Mouse (Mus musculus) natural killer cell, adult 2 months (primary cell): ENCODE results near the gene Sec61b.
A peak's percentile ranks its signal among the peaks of the same experiment; 100 is the strongest.

Source experiments
- DNase-seq, 2 experiments: peaks; one replicate each; pipeline ENCODE4 v3.0.0; 2022; ENCODE audit warnings: low spot score in 2 of 2

Gene Sec61b

DNA sequence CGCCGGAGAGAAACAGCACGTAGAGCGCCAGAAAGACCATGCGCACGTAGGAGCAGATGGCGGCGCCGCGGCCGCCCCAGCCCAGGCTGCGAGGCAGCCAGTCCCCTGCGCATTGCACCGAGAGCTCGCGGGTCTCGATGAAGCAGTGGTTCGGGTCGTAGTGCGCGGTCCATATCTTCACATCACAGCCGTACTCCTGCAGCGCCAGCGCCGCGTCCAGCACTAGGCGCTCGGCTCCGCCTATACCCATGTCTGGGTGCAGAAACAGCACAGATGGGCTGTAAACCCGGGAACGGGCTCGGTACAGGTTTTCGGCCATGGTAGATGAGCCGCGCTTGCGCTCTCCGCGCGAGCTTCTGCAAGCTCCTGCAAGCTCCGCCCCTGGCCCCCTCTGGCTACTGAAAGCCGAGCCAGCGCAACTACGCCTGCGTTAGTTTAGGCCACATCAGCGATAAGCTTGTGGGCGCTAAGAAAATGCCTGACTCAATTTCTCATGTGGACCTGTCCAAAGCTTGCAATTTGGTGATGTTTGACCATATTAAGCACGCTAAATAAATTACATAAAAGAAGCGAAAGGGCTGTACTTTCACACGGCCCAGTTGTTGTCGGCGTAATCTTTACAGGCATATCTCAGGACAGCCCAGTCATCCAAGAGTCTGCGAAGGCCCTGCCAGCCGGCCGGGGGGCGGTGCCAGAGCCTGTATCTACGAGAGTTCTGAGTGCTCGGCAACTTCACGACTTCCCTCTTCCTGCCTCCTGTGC lies at the start of gene Sec61b, which contains the start of gene Alg2:
Gene Sec61b, plus strand, starts transcription at position 691 of the 762 bp plus-strand sequence.
Gene Alg2, minus strand, starts transcription at position 366 of the 762 bp plus-strand sequence.
- peak; percentile 97 for DNase-seq

DNA sequence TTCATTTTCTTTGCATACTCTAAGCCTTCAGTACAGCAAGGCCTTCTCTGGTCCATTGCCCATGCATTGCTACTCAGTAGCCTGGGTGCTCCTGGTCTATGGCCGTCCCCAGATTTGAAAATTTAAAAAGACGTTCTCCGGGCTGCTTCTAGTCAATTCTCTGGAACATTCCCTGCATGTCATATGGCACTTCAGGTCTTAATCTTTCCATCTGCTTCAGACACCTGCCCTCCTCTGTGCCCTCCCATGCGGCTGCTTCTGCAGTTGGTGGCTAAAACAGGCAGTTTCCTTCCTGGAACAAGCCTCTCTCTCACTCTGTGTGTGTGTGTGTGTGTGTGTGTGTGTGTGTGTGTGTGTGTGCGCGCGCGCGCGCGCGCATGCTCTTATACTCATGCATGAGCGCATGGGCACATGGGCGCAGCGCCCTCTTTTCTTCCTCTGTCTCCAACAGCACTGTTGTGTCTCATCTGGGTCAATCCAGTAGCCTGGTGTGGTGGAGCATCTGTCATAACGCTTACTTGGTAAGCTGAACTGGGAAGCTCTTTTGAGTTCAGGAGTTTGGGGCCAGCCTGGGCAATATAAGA lies 49.1 kb upstream of the Sec61b start:
- no peak for DNase-seq

DNA sequence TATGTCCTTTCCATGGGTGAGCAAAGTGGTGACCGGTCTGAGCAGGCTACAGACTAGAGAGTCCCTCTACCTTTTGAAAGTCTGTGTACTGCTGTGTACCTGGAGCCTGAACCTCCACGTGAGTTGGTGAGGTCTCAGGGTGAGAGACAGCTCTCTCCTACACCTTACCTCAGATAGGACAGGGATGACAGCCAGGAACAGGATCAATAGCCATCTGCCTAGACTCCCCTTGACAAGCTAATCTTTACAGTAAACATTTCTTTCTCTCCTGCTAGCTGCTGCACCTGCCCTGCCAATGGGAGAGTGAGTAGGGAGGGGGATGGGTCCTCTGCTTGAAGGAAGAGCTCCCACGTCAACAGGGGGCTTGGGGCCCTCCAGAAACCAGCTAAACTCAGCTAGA lies 46.9 kb upstream of the Sec61b start:
- no peak for DNase-seq

DNA sequence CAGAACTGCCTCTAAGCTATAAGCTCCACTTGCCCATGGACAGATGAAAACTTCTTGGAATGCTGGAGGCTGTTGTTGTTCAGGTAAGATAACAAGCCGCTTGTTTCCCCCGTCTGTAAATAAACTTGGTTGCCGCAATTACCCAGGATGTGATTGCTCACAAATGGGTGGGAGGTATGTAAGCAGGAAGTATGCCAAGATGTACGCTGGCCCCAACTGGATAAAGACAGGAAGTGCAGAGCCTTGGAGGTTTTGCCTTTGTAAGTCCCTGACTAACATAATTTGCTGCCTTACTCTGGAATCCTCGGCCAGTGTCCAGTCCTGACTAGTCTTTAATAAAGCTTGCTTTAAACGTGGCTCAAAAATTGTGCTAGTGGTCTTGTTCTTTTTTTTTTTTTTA lies 43.9 kb upstream of the Sec61b start:
- DNase-seq, result no peak

DNA sequence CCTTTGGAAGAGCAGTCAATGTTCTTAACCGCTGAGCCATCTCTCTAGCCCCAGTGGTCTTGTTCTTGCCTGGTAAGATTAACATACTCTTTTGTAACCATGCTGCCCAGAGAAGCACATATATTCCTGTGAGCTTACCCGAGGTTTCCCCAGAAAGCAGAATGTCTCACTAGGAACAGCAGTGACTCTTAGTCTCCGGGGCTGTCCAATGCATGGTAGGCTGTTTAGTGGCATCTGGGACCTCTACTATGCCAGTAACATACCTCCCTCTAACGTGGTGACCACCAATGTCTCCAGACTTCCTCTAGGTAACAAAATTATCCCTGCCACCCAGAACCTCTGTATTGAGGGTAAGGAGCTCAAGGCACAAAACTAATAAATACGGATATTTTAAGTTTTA lies 43.4 kb upstream of the Sec61b start:
- DNase-seq, result no peak

DNA sequence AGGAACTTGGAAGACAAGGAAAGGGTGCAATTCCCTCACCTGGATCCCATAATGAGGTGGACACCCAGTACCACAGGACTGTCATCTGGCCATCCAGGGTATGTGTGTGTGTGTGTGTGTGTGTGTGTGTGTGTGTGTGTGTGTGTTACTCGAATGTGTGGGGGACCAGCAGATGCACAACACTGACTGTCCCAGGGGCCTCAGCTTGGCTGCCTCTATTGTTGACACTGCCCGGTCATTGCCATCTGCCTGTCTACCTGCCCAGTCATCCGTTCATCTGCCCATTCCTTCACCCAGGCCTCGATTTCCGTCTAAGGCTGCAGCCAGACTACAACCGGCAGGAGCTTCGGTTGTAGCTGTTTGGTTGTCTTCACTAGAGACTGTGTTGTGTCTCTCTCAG lies 41.7 kb upstream of the Sec61b start:
- DNase-seq, result no peak

DNA sequence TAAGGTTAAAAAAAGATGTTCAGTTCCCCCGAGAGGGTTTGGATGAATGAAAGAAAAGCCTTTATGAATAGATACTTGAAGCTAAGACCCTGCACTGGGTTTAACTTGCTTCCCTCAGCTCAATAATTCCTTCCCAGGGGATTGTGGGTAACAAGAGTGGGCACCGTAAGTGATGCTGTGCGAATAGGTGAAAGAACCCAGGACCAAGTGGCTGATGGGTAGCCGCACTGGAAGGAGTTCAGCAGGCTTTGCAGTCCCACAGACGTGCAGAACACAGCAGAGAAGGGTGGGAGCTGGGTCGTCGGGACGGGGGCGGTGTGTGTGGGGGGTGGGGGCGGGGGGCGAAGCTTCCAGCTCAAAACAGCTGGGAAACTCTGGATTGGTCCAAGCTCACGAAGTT lies 39.3 kb upstream of the Sec61b start:
- DNase-seq, result no peak

DNA sequence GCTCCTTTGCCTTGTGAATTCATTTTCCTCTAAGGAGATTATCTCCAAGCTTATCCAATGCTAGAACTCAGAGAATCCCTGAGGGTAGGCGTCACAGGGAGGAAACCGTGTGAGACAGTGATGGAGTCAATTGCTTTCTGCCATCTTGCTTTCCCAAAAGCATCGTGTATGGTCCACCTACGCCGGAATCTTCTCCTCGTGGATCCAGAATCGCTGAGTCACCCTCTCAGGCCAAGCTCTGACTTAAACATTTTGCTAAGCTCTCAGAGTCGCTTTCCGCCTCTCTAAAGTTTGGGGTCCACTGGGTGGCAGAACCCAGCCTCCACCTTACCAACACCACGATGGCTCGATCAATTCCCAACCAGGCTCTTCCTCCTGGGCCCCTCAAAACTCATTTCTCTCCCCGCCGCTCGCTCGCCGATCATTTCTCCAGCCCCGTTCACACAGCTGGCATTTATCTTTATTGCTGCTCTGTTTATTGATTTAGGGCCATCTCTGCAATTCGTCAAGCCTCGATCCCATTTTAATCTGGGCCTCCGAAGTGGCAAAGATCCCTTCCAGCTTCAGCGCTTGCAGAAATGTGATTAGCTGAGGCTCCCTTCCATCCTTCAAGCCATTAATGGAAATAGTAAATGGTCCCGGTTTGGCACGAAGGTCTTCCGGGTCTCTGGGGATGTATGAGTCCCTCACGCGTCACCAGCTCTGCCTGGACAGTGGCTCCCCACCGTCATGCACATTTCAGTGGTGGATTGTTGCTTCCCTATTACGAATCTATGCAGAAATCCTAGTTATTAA lies 38.7 kb upstream of the Sec61b start:
- DNase-seq, result no peak

DNA sequence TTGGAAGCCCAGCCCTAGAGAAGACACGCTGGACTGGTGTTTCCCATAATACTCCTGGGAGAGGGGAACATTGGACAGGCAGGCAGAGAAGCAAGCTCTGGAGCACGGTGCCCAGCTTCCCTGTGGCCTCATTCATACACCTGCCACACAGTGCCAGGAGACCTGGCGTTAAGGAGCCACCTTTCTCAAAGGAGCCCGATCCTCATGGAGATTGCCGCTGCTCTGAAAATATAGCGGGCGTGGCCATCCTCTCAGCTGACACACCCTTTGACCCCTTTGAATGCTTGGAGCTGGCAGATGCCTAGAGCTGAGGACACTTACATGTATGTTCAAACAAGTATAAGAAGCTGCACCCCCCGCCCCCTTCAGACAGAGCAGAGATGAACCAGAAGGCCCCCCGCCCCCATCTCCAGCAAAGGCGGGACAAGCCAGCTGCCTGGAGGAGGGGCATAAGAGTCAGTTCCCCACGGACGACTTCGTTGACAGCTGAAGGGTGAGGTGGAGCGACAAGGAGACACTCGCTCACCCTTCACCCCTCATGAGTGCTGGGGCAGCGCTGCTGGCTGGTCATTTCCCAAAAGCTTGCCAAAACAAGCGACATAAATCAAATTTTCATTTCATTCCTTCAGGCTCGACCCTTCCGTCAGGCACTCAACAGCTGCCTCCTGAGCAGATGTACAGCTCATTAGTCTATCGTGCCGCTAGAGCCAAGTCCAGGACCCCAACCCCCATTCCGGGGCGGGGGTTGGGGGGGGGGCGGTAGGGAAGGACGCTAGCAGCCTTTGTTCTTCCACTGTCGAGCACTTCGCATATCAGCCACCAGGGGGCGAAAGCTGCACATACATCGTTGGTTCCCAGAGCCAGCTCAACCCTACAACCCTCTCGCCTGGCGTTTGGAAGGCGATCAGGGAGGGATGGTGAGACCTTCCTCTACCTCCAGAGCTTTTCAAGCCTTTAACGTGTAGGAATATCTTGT lies 36.8 kb upstream of the Sec61b start:
- peak; percentile 50 to 64 for DNase-seq

DNA sequence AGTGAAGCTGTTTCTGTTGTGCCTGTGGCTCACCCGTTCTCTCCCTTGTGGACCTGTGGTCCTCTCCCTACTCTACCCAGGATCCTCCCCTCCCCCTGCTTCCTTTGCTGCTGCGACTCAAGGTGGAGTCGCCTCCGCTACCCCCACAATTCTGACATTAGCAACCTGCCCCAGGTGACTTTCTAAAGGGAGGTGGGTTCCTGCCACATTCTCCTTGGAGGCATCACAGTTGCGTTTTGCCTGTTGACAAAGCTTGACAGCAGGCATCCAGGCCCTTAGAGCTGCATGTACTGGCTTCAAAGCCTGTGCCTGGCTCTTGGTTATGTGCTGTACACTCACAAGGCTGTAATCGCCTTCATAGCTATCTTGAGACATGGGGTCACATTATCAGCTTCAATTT lies 35.5 kb upstream of the Sec61b start:
- DNase-seq, result no peak

DNA sequence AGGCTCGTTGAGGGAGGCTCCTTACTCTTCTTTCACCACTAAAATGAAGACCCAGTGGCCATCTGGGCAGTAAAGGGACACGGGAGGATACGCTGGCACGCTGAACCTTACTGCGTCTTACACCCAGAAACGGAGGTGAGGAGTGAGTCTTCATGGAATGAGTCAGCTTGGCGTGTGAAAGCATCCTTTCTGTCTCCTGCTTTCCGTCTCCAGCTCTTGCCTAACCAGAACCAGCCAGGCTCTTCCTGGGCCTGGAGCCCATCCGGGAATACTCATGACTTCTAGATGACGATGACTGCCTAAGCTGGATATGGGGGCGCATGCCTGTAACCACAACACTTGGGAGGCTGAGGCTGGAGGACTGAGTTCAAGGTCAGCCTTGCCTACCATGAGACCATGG lies 33.5 kb upstream of the Sec61b start:
- no peak for DNase-seq

DNA sequence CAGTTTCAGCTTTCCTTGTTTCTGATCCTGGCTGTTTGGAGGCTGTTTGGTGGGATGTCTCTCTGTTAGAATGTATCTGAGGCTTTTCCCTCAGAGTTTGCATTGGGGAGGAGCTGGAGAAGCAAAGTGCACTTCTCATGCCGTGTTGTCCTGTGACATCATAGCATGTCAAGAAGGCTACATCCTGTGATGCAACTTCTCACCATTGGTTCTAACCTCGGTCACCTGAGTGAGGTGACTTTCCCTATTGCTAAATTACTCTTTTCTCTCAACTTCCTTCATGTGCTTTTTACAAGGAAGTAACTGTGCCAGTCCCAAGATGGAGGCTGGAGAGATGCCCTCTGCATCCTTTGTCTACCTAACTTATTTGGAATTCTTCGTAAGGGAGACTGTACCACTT lies 25.9 kb upstream of the Sec61b start:
- DNase-seq, result no peak

DNA sequence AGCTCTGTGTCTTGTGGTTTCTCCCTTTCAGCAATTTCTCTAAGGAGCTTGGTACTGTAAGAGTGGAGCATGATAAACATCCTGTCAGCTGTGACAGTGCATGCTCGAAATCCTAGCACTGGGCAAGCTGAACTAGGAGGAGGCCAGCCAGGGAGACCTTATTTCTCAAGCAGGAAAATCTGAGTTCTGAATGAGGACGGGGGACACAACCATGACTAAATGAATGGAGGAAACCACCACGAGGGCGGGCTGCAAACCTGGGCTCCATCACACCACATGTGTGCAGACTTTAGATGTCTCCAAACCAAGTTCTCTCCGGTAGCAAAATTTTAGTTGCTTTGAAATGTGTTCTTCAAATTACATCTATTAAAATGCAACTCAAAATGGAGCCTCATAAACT lies 25.3 kb upstream of the Sec61b start:
- DNase-seq, result no peak

DNA sequence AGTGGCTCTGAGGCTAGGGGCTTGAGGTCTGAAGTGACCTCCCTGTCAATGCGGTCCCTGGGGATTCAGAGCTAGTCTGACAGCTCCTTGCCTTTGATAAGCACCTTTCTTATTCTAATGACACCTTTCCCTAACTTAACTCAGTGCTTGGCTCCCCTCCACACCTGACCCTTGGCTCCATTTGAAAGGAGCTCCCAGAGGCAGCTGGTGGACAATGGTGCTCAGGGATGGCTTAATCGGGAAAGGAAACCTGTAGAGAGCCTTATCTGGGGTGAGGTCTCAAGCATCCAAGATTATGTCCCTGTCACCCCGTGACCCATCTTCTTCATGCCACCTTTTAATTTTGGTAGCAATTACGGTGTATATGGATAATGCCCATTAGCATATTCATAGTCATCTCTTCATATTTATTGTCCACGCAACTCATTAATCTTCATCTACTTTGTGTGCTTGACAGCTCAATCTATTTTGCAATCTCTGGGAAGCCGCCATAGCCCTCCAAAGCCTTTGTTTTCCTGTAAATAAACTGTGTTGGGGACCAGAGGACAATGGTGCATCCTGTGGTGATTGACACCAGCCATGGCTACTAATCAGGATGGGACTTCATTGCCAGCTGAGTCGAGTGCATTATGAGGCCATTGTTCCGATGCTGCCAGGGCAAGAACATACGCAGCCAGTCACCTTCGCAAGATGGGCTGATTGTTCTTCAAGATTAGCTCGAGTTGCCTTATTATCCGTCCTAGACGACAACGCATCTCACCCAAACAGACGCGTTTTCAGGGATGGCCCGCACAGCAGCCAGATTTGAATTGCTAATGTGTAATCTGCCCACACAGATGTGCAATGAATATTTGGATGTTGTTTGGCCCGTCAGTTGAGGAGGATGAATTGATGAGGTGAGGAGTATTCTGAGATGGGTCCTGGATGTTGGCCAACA lies 24.6 kb upstream of the Sec61b start:
- no peak for DNase-seq

DNA sequence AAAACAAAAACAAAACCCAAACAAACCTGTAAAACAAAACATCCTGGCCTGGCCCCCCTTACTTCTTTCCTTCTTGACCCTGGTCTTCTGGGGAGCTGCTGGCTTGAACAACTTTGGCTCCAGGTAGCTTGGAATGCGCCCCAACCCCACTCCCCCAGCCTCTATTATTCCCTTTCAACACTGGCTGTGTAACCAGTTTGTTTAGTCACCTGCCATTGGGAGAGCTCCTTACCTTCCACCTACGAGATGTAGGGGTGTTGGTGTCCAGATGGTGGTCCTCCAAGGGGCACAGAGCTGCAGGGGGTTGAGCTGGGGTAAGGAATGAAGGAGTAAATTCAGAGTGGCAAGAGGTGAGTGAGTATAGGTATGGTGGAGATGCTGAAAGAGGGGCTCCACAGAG lies 7.3 kb upstream of the Sec61b start:
- no peak for DNase-seq

DNA sequence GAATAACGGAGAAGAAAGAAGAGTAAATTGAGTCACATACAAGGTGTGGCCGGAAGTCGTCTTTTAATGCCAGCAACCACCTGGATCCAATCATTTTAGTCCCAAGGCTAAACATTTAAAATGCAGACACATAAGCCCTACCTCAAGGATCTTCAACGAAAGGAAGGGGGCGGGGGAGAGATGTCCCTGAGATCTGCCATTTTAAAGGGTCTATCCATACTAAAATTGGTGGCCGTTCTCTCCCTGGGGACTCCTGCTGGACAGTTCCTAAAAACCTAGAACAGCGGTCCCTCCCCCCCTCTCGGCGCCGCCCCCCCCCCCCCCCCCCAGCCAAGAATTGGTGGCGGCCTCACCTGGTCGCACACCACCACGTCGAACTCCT lies 881 bp upstream of the Sec61b start:
- DNase-seq, result no peak

DNA sequence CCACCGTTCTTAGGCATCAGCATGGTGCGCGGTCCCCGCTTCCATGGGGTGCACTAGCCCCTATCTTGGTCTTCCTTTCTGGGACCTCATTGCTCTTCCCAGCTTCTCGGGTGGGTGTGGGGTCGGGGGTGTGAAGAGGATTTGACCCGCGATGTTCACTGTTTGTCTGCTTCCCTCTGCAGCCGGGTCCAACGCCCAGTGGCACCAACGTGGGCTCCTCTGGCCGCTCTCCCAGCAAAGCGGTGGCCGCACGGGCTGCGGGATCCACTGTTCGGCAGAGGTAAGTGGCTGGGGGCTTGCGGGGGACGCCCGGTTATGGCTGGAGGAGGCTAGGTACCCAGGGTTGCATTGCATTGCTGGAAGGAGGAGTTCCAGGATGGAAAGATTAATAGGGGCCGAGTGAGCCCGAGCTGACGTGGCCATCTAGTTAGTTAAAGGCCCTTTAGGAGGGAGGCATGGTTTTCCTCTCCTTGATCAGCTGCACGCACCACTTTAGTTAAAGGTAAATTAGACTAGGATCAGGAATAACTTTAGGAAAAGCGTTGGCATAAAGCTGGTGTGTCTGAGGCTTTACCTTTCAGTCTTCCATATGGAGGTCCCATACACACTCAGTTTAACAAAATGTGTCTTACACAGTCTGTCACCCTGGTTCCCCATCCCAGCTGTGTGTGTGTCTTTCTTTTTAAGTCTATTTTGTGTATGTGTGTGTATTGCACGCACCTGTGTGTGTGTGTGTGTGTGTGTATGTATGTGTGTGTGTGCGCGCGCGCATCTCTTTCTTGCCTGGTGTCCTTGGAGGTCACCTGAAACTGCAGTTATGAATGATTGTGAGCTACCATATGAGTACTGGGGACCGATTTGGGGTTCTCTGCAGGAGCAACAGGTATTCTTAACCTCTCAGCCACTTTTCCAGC lies 529 bp downstream of the Sec61b start:
- no peak for DNase-seq

DNA sequence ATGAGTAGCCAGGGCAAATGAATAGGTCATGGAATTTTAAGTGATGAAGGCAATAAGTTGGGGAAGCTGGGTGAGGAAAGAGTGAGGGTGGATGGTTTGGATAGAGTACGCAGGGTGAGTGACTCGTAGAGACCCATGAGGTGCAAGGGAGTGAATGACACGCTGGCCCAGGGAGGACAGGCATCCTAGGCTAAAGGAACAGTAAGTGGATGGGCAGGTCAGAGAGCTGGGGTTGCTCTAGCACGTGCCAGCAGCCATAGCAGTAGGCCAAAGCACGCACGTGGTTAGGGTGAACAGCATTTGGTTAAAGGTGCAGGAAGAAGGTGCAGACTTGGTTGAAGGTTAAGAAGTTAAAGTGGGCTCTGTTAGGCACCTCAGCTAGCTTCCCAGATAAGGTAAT lies 3.1 kb downstream of the Sec61b start:
- no peak for DNase-seq

DNA sequence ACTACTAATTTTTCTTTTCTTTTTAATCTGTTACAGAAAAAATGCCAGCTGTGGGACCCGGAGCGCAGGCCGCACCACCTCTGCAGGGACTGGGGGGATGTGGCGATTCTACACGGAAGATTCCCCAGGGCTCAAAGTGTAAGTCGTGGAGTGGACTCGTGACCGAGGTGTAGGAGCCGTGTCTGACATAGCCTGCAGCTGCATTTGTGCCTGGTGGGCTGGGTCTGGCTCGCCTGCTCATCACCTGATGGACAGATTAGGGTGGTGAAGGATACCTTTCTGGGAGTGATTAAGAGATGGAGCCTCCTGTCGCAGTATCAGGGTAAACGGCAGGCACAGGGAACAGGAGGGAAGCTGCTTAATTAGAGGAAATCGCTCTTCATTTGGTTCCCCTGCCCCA lies 5.6 kb downstream of the Sec61b start:
- no peak for DNase-seq

DNA sequence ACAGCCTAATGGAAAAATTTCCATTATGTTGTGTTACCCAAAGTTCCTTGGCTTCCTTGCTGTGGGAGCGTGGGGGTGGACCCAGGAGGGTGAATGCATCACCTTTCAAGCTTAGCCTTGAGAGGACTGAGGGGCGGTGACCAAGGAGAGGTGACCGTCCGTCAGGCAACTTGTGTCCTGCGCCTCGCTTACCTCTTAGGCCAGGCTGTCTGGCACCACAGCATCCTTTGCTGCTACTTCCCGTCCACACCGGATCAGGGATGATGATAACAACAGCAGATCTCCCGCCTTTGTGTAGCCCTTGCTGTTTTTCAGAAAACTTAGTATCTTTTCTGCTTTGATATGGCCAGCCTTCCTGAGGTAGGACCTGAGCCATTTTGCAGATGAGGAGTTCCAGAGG lies 6.1 kb downstream of the Sec61b start:
- no peak for DNase-seq
